Mouse (Mus musculus): ENCODE data around the gene Camk1d.

DNA sequence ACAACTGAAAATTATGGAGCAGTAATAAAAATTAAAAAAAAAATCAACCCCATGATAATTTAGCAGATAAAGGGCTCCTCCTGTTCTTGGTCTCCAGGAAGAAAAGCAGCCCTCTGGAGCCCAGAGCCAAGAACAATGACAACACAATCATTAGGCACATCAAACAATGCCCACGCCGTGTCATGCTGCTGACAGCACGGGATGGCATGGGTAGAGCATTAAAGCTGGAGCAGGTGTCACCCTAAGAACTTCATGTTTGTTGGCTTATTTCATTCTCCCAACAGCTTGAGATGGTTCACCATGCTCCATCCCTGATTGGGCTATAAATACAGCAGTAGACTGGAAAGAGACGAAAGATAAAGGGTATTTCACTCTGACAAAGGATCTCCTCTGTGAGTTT, 30.9 kb downstream of the Camk1d start:
- TF ChIP-seq GATA1 (IDR thresholded peaks at IDR 0.05; ENCODE audit: borderline replicate concordance, low read length) (no peak), FLI1 (IDR thresholded peaks at IDR 0.05; ENCODE audit: low read length) (no peak)
